Mouse (Mus musculus): ENCODE data around the gene Gm8094. TPM values are rescaled to one million over a fixed set of nuclear protein-coding genes. Genes with fewer than 3 reads are reported as not detected.
"Not testable (repeated sequence)": the region's sequence is repeated elsewhere in the genome, so short reads cannot be mapped to it uniquely, and the experiment has no call there.

The Gm8094 gene
- not detected in 2 replicates for polyA plus RNA-seq (2016; fragmentation: Nextera tagmentation; extraction: Ambion mirVana)

GRCm38 (mm10) chr14:43076543-43076942 lies at the start of gene Gm8094:
TSS of gene Gm8094 (minus strand) at chr14:43076643.
- not testable (repeated sequence) for H3K27me3 ChIP-seq (ENCODE audit: low read depth, poor library complexity, severe bottlenecking); DNase-seq (ENCODE audit: low spot score); H3K36me3 ChIP-seq; H3K4me3 ChIP-seq; H3K9me3 ChIP-seq (replicated peaks); H3K4me1 ChIP-seq; H3K27ac ChIP-seq (replicated peaks)
- 95% methylated on average over 2 of the region's 2 CpGs for WGBS

GRCm38 (mm10) chr14:43119673-43120072 lies 43.2 kb upstream of the Gm8094 start:
- not testable (repeated sequence) for H3K4me3 ChIP-seq; H3K4me1 ChIP-seq; H3K36me3 ChIP-seq; H3K27me3 ChIP-seq (ENCODE audit: low read depth, poor library complexity, severe bottlenecking); H3K27ac ChIP-seq (replicated peaks); H3K9me3 ChIP-seq (replicated peaks); DNase-seq (ENCODE audit: low spot score)
- WGBS, result 98% methylated on average over 3 of the region's 3 CpGs

GRCm38 (mm10) chr14:43100301-43100700 lies 23.9 kb upstream of the Gm8094 start, which contains the start of gene Gm8104:
TSS of gene Gm8104 (plus strand) at chr14:43100601.
- not testable (repeated sequence) for H3K9me3 ChIP-seq (replicated peaks); H3K36me3 ChIP-seq; H3K4me3 ChIP-seq; H3K27ac ChIP-seq (replicated peaks); DNase-seq (ENCODE audit: low spot score); H3K27me3 ChIP-seq (ENCODE audit: low read depth, poor library complexity, severe bottlenecking); H3K4me1 ChIP-seq
- 74% methylated on average over 3 of the region's 3 CpGs for WGBS

- WGBS, result 57% methylated on average over 1 of the region's 14 CpGs
- H3K9me3 ChIP-seq (replicated peaks); H3K4me3 ChIP-seq; H3K27ac ChIP-seq (replicated peaks); H3K4me1 ChIP-seq; H3K27me3 ChIP-seq (ENCODE audit: low read depth, poor library complexity, severe bottlenecking); H3K36me3 ChIP-seq; DNase-seq (ENCODE audit: low spot score): not testable (repeated sequence)
Observed at GRCm38 (mm10) chr14:43089103-43089919, 12.9 kb upstream of the Gm8094 start.

- H3K9me3 ChIP-seq (replicated peaks); H3K36me3 ChIP-seq; H3K4me1 ChIP-seq; H3K27ac ChIP-seq (replicated peaks); DNase-seq (ENCODE audit: low spot score); H3K4me3 ChIP-seq; H3K27me3 ChIP-seq (ENCODE audit: low read depth, poor library complexity, severe bottlenecking): not testable (repeated sequence)
- WGBS, result 82% methylated on average over 1 of the region's 1 CpGs
Observed at GRCm38 (mm10) chr14:43084936-43085730, 8.7 kb upstream of the Gm8094 start.

- WGBS, result 78% methylated on average over 4 of the region's 4 CpGs
Observed at GRCm38 (mm10) chr14:43060179-43060578, 16.3 kb downstream of the Gm8094 start.

GRCm38 (mm10) chr14:43058063-43058462 lies 18.4 kb downstream of the Gm8094 start:
- WGBS, result 84% methylated on average over 3 of the region's 3 CpGs
- H3K9me3 ChIP-seq (replicated peaks); DNase-seq (ENCODE audit: low spot score); H3K4me3 ChIP-seq; H3K27me3 ChIP-seq (ENCODE audit: low read depth, poor library complexity, severe bottlenecking); H3K27ac ChIP-seq (replicated peaks); H3K36me3 ChIP-seq; H3K4me1 ChIP-seq: not testable (repeated sequence)

More at GRCm38 (mm10) chr14:43060179-43060578, 16.3 kb downstream of the Gm8094 start:
- H3K36me3 ChIP-seq; H3K27me3 ChIP-seq (ENCODE audit: low read depth, poor library complexity, severe bottlenecking); H3K4me1 ChIP-seq; H3K4me3 ChIP-seq; H3K27ac ChIP-seq (replicated peaks); DNase-seq (ENCODE audit: low spot score); H3K9me3 ChIP-seq (replicated peaks): not testable (repeated sequence)

Other genes starting within 250 kb of the Gm8094 start
- gene Gm21977, start 223.2 kb downstream of the Gm8094 start, polyA plus RNA-seq (2016; fragmentation: Nextera tagmentation; extraction: Ambion mirVana), result not detected in 2 replicates
- not detected in 2 replicates for gene Gm8082, start 83.0 kb downstream of the Gm8094 start, polyA plus RNA-seq (2016; fragmentation: Nextera tagmentation; extraction: Ambion mirVana)
- not detected in 2 replicates for gene Gm10376, start 61.0 kb downstream of the Gm8094 start, polyA plus RNA-seq (2016; fragmentation: Nextera tagmentation; extraction: Ambion mirVana)
- not detected in 2 replicates for gene Gm8104, start 24.0 kb upstream of the Gm8094 start, polyA plus RNA-seq (2016; fragmentation: Nextera tagmentation; extraction: Ambion mirVana)
- not detected in 2 replicates for gene Gm7233, start 103.2 kb upstream of the Gm8094 start, polyA plus RNA-seq (2016; fragmentation: Nextera tagmentation; extraction: Ambion mirVana)
- not detected in 2 replicates for gene Gm8122, start 158.7 kb upstream of the Gm8094 start, polyA plus RNA-seq (2016; fragmentation: Nextera tagmentation; extraction: Ambion mirVana)
- not detected in 2 replicates for gene Gm8126, start 182.0 kb upstream of the Gm8094 start, polyA plus RNA-seq (2016; fragmentation: Nextera tagmentation; extraction: Ambion mirVana)
- not detected in 2 replicates for gene Gm9732, start 198.4 kb upstream of the Gm8094 start, polyA plus RNA-seq (2016; fragmentation: Nextera tagmentation; extraction: Ambion mirVana)
- gene Gm8127, start 217.2 kb upstream of the Gm8094 start, polyA plus RNA-seq (2016; fragmentation: Nextera tagmentation; extraction: Ambion mirVana), result not detected in 2 replicates